Mouse (Mus musculus) midbrain, embryonic 16.5 days (tissue): ENCODE measurements around the gene Sema5a. TPM values are rescaled to one million over a fixed set of nuclear protein-coding genes. Genes with fewer than 3 reads are reported as not detected.
A peak's percentile ranks its signal among the peaks of the same experiment; 100 is the strongest.

Experiments used
- ATAC-seq: fragments of 200-750 bp; cut with Nextera tagmentation; 2 replicates; pipeline ENCODE4 v1.8.0; 2017; ENCODE audit warnings: moderate TSS enrichment
- H3K27ac ChIP-seq: fragments of 300-500 bp; sonication (generic); 2 replicates; pipeline ENCODE4 v1.5.1; 2014; ENCODE audit warnings: mild to moderate bottlenecking, low read length, mixed read lengths
- H3K27me3 ChIP-seq: fragments of 300-500 bp; sonication (generic); 2 replicates; pipeline ENCODE4 v1.6.1; 2014; ENCODE audit warnings: low read depth, low read length, mixed read lengths; ENCODE audit not compliant: control insufficient read depth, insufficient read depth
- H3K36me3 ChIP-seq: fragments of 300-500 bp; sonication (generic); 2 replicates; pipeline ENCODE4 v1.6.1; 2014; ENCODE audit warnings: mild to moderate bottlenecking, low read length, moderate library complexity, mixed read lengths; ENCODE audit not compliant: control insufficient read depth, insufficient read depth
- H3K4me1 ChIP-seq: fragments of 300-500 bp; sonication (generic); 2 replicates; pipeline ENCODE4 v1.6.1; 2014; ENCODE audit warnings: mild to moderate bottlenecking, low read length, mixed read lengths; ENCODE audit not compliant: control insufficient read depth, insufficient read depth
- H3K4me2 ChIP-seq: fragments of 300-500 bp; sonication (generic); 2 replicates; pipeline ENCODE4 v1.6.1; 2014; ENCODE audit warnings: mild to moderate bottlenecking, low read length, mixed read lengths
- H3K4me3 ChIP-seq: fragments of 300-500 bp; sonication (generic); 2 replicates; pipeline ENCODE4 v1.5.1; 2014; ENCODE audit warnings: low read depth, mild to moderate bottlenecking, low read length, moderate library complexity, mixed read lengths
- H3K9ac ChIP-seq: fragments of 300-500 bp; sonication (generic); 2 replicates; pipeline ENCODE4 v1.6.1; 2014; ENCODE audit warnings: low read depth, low read length, mixed read lengths
- H3K9me3 ChIP-seq: fragments of 300-500 bp; sonication (generic); replicated peaks from 2 replicates; pipeline ENCODE4 v1.6.1; 2014; ENCODE audit warnings: mild to moderate bottlenecking, low read length, mixed read lengths; ENCODE audit not compliant: control insufficient read depth, poor library complexity, severe bottlenecking
- WGBS: fragments of 180-500 bp; shearing (Covaris S2); extraction: QIAGEN DNeasy Blood & Tissue Kit; methylation state at CpG from one replicate; pipeline ENCODE4 v1.1.7; 2014; 5-methylcytosine and 5-hydroxymethylcytosine counted together
- polyA plus RNA-seq: library from polyadenylated mRNA; unstranded; fragments of >200 nt; fragmentation: Nextera tagmentation; extraction: Ambion mirVana; gene quantifications from 2 replicates; pipeline ENCODE4 v1.2.1, GENCODE M21; 2015

Gene Sema5a
- polyA plus RNA-seq, 1 experiment from 2014 or later, result 7.1 TPM

- Histone ChIP-seq H3K4me3 (no peak overlapping the region), H3K36me3 (no peaks in the 10 kb centered on the region), H3K4me2 (no peak overlapping the region), H3K27me3 (no peaks in the 10 kb centered on the region), H3K9me3 (no peaks in the 10 kb centered on the region), H3K27ac (no peak overlapping the region), H3K9ac (no peak overlapping the region), H3K4me1 (no peaks in the 10 kb centered on the region)
- ATAC-seq, result peak; percentile 97
- 41% methylated on average over 4 of the region's 4 CpGs for WGBS
Measured at GRCm38 (mm10) chr15:32718293-32718963, 473.8 kb downstream of the Sema5a start.

GRCm38 (mm10) chr15:32718964-32719311 lies 474.3 kb downstream of the Sema5a start:
- H3K27me3 ChIP-seq, result no peaks in the 10 kb centered on the region
- H3K9me3 ChIP-seq, result no peaks in the 10 kb centered on the region
- no peak overlapping the region for H3K4me3 ChIP-seq
- H3K4me2 ChIP-seq, result no peak overlapping the region
- 96% methylated on average over 1 of the region's 1 CpGs for WGBS
- H3K27ac ChIP-seq, result no peak overlapping the region
- no peaks in the 10 kb centered on the region for H3K4me1 ChIP-seq
- H3K9ac ChIP-seq, result no peak overlapping the region
- ATAC-seq, result peak; percentile 48; the same call in 1 of the 2 replicates
- H3K36me3 ChIP-seq, result no peaks in the 10 kb centered on the region

DNA sequence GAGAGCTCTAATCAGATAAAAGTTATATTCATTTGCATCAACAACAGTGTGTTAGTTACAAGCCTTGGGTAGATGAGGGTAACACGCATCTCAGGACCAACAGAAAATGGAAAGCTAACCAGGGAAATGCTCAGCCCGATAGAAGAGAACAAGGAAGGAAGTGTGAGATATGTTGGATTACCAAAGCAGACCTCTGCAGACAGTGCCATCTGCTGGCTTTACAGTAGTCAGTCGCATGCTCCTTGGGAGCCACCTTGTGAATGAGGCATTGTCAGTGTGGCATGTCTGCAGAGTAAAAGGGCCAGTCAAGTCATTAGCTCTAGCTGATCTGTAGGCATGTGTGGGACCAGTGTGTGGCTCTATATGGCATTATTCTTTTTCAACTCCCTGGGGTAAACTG lies 486.2 kb downstream of the Sema5a start:
- ATAC-seq, result peak; percentile 71
- Histone ChIP-seq H3K4me1 (no peaks in the 10 kb centered on the region), H3K27me3 (no peaks in the 10 kb centered on the region), H3K4me2 (no peak overlapping the region), H3K36me3 (no peaks in the 10 kb centered on the region), H3K9ac (no peak overlapping the region), H3K4me3 (no peak overlapping the region), H3K27ac (no peak overlapping the region), H3K9me3 (no peaks in the 10 kb centered on the region)
- 36% methylated on average over 3 of the region's 3 CpGs for WGBS

Other genes with a start within 250 kb of the Sema5a start
- not detected in 2 replicates for gene Tas2r119, start 67.5 kb upstream of the Sema5a start, polyA plus RNA-seq